Mouse (Mus musculus) kidney, adult 8-10 months (tissue): ENCODE measurements around the gene Olfr701.

Source experiments
- DNase-seq, 2 experiments: peaks; one replicate each; pipeline ENCODE4 v3.0.0; 2022

Gene Olfr701

DNA sequence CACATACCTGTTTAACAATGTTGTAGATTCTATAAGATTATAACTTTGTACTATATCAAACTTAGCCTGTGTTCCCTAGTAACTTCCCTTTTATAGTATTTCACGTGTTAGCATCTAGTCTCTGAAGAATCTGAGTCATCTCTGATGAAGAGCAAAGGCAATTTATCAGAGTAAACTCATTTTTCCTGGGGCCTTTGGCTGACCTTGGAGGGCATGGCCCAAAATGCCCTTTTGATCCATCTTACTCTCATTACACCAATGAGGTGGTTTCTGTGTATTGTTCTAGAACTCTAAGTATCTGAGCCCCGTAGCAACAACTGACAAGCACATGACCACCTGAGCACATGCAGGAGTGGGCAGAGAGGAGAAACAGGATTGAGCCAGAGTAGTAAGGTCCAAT lies at the start of gene Olfr701:
Olfr701 (plus strand) TSS at position 301 of the 400 bp plus-strand sequence.
- DNase-seq, result no peak

DNA sequence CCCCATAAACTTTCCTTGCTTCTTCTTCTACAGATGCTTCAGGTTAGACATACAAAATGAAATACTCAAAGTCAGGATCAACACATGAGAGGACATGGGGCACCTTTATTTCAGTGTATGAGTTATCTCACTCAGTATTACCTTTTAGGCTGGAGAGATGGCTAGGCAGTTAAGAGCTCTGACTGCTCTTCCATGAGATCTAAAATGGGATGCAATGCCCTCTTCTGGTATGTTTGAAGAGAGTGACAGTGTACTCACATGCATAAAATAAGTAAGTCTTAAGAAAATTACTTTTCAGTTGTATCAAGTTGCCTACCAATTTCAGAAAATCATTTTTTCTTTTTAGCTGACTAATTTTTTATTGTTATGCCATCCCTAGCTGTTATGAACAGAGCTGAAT lies 25.6 kb upstream of the Olfr701 start:
- DNase-seq, result no peak

DNA sequence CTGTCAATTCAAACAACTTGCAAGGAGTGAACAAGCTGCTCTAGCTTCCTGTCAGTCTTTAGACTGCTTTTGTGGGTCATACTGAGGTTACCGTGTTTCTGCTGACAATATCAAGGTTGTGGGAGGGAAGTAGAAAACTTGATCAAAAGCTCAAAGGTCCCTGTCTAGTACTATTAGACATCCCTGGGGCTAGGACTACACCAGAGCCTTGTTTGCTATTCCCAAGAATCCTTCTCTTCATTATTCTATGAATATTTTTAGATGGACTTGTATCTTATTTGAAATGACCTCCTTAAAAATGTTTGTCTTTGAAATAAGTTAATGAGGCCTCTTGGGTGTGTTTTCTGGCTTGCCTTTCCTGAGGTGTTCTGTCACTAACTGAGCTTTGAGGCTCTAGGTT lies 20.8 kb upstream of the Olfr701 start, which contains the start of gene Olfr699:
Olfr699 (minus strand) TSS at position 101 of the 400 bp plus-strand sequence.
- DNase-seq, result no peak

DNA sequence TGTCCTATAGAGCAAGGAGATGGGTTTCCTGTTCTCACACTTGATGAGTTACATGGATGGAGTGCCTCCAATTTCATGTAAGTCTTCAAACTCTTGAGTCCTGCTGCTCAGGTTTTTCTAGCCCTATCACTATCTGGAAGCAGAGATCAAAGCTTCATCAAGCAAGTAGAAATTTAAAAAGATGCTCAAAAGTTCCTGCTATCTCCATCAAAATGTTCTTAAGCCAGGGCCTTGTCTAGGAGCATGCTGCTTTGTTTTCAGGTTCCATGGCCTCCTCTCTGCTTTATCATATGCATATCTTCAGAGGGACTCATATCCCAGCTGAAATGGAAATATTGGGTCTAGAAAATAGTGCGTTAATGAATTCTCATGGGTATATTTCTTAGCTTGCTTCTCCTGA lies 5.2 kb upstream of the Olfr701 start, which contains the start of gene Olfr700:
Olfr700 (minus strand) TSS at position 101 of the 400 bp plus-strand sequence.
- DNase-seq, result no peak

DNA sequence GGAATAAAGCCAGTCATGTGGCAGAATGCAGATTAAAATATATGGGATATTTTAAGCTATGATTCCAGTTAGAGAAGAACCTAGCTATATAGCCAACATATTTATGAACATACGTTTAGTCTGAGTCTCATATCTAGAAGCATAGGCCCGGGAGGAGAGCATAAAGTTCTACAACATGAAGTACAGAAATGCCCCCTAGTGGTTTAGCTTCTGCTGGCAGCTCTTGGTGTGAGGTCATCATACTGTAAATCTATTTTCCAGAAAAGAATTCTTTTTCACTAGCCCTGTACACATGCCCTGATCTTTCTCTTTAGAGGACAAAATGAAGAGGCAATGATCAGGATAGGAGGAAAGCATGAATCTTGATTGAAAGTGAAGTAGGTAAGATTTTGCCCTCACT lies 1.8 kb downstream of the Olfr701 start:
- no peak for DNase-seq

DNA sequence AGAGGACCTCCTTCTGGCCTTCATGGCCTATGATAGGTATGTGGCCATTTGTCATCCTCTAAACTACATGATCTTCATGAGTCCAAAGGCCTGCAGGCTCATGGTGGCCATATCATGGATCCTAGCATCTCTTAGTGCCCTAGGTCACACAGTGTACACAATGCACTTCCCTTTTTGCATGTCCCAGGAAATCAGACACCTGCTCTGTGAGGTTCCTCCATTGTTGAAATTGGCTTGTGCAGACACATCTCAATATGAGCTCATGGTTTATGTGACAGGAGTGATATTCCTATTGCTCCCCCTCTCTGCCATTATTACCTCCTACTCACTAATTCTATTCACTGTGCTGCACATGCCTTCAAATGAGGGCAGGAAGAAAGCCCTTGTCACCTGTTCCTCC lies 4.5 kb downstream of the Olfr701 start:
- no peak for DNase-seq

DNA sequence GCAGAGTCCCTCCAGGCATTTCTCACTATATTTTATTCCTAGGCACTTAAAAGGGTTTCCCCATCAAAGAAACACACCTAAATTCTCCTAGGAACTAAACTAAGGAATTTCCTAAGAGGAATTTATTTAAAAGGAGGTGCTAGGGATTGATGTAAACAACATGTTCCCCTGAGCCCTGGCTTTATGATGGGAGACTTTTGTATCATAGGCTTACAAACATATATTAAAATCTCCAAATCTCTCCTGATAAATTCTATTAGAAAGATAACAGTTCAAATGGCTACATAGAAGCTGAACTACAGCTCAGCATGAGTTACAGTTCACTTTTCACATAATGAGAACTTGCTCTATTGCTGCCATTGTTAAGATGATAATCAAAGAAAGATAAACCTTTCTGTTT lies 19.9 kb downstream of the Olfr701 start, which contains the start of gene Olfr702:
Olfr702 (minus strand) TSS at position 101 of the 400 bp plus-strand sequence.
- DNase-seq, result no peak

DNA sequence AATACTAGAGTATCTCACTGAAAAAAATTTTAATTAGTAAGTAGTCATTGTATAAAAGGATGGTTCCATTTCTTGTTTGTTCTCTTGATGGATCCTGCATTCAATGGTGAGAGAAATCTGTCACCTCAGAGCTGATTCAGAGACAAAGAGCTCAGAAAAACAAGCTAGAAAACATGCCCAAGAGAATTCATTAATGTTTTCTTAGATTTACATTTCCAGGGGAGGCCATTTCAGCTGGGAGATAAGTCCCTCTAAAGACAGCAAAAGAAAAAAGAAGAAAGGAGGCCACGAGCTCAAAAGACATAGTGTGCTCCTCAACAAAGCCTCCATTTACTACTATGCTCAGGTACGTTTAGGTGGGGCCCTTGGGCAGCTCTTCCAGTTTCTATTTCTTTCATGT lies 29.1 kb downstream of the Olfr701 start, which contains the start of gene Olfr703:
Olfr703 (plus strand) TSS at position 301 of the 400 bp plus-strand sequence.
- DNase-seq, result no peak

DNA sequence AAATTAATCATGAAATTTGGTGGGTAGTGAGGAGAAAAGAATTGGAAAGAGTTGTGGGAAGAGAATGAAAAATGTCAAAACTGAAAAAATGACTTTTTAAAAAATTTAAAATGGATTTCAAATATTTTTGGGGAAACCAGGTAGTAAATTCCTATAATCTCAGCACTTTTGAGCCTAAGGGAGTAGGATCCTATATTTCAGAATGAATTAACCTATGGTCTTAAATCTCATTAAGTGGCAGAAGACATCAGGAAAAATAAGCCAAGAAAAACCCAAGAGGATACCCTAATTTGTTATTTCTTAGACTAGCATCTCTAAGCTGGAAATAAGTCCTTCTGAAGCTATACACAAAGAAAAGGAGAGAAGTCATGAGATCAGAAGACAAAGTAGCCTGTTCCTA lies 49.0 kb downstream of the Olfr701 start, which contains the start of gene Olfr704:
Olfr704 (plus strand) TSS at position 301 of the 400 bp plus-strand sequence.
- no peak for DNase-seq
